Mouse (Mus musculus) ES-E14 (cell line): ENCODE measurements around the gene Fstl3.

ENCODE experiments used
- HCFC1 ChIP-seq: IDR thresholded peaks from 2 replicates; pipeline ENCODE4 v1.6.1; 2012; ENCODE audit warnings: low read length, inconsistent platforms, borderline replicate concordance; ENCODE audit not compliant: insufficient read depth
- MAFK ChIP-seq: IDR thresholded peaks from 2 replicates; pipeline ENCODE4 v1.6.1; 2014; ENCODE audit warnings: mild to moderate bottlenecking, low read depth, low read length, inconsistent platforms; ENCODE audit not compliant: insufficient read depth
- ZNF384 ChIP-seq: IDR thresholded peaks from 2 replicates; pipeline ENCODE4 v1.6.1; 2012; ENCODE audit warnings: low read depth, low read length, inconsistent platforms

DNA sequence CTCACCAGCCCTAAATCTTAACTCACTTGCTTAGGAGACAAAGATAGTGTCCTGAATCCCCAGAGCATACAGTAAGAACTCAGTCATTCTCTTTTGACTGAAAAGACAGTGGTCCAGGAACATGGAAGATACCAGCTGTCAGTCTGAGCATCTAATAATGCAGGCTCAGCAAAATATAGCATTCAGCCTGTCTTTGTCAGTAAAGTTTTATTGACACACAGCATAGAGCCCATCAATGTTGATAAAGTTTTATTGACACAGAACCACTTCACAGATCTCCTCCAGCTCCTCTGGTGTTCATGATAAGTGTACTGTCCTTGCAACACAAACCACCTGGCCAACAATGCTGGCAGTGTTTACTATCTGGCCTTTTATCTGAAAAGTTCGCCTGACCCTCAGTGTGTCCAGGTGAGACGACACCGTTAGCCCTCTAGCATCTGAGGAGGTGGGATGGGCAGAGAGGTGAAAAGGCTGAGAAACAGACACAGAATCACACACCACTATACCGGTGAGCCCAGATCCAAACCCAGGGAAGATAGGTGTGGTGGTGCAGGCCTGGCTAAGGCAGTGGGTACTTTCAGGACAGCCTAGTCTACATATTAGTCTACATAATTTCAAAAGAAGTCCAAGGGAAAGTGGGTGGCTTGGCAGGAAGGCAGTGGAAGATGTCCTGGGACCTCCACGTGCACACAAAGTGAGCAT lies 15.4 kb downstream of the Fstl3 start:
- peak; percentile 53; the same call in 1 of the 2 replicates for TF ChIP-seq ZNF384
- no peak for TF ChIP-seq HCFC1
- peak; percentile 93 for TF ChIP-seq MAFK
